Mouse (Mus musculus) MEL (cell line): ENCODE data around the gene Khdrbs1.

Experiments used
- CHD1 ChIP-seq: IDR thresholded peaks from 2 replicates; pipeline ENCODE4 v1.6.1; 2012; ENCODE audit warnings: low read depth, mild to moderate bottlenecking, inconsistent platforms, low read length, improper control_type of control experiment
- CTCF ChIP-seq, 3 experiments: IDR thresholded peaks in 2 of 3; conservative IDR thresholded peaks in 1 of 3; 2 replicates each; pipeline ENCODE4 v1.5.1; 2011 to 2012; ENCODE audit warnings: low read length in 3 of 3, low read depth in 2 of 3, mild to moderate bottlenecking in 2 of 3, improper control_type of control experiment in 1 of 3, inconsistent platforms in 1 of 3, mixed read lengths in 1 of 3, moderate library complexity in 1 of 3; ENCODE audit not compliant: control insufficient read depth in 1 of 3, insufficient read depth in 1 of 3, poor library complexity in 1 of 3, severe bottlenecking in 1 of 3
- E2F4 ChIP-seq: IDR thresholded peaks from 2 replicates; pipeline ENCODE4 v1.6.1; 2011; ENCODE audit warnings: low read depth, low read length, improper control_type of control experiment, borderline replicate concordance
- EP300 ChIP-seq, 2 experiments: IDR thresholded peaks; 2 replicates each; pipeline ENCODE4 v1.6.1; 2011; ENCODE audit warnings: improper control_type of control experiment in 2 of 2, low read length in 2 of 2, low read depth in 1 of 2, mild to moderate bottlenecking in 1 of 2
- HCFC1 ChIP-seq: IDR thresholded peaks from 2 replicates; pipeline ENCODE4 v1.6.1; 2012; ENCODE audit warnings: low read depth, mild to moderate bottlenecking, inconsistent platforms, low read length, improper control_type of control experiment, moderate library complexity
- JUND ChIP-seq: IDR thresholded peaks from 2 replicates; pipeline ENCODE4 v1.6.1; 2011; ENCODE audit warnings: low read depth, mild to moderate bottlenecking, improper control_type of control experiment, low read length
- MAZ ChIP-seq: IDR thresholded peaks from 2 replicates; pipeline ENCODE4 v1.6.1; 2012; ENCODE audit warnings: low read depth, mild to moderate bottlenecking, inconsistent platforms, low read length, improper control_type of control experiment
- MXI1 ChIP-seq: IDR thresholded peaks from 2 replicates; pipeline ENCODE4 v1.6.1; 2011; ENCODE audit warnings: mild to moderate bottlenecking, low read depth, low read length, improper control_type of control experiment
- POLR2A ChIP-seq, 2 experiments: IDR thresholded peaks; 2 replicates each; pipeline ENCODE4 v1.6.1; 2011 to 2012; ENCODE audit warnings: low read length in 2 of 2, mild to moderate bottlenecking in 2 of 2, control low read depth in 1 of 2, improper control_type of control experiment in 1 of 2, low read depth in 1 of 2, moderate library complexity in 1 of 2; ENCODE audit not compliant: control insufficient read depth in 1 of 2, insufficient read depth in 1 of 2, poor library complexity in 1 of 2
- POLR2AphosphoS5 ChIP-seq: IDR thresholded peaks from 2 replicates; pipeline ENCODE4 v1.6.1; 2012; ENCODE audit warnings: low read depth, borderline replicate concordance, mild to moderate bottlenecking, inconsistent platforms, low read length, moderate library complexity, mixed read lengths
- SIN3A ChIP-seq: IDR thresholded peaks from 2 replicates; pipeline ENCODE4 v1.6.1; 2012; ENCODE audit warnings: low read length, improper control_type of control experiment, inconsistent platforms
- ZMIZ1 ChIP-seq: IDR thresholded peaks from 2 replicates; pipeline ENCODE4 v1.6.1; 2012; ENCODE audit warnings: low read depth, mild to moderate bottlenecking, inconsistent platforms, low read length, improper control_type of control experiment, moderate library complexity
- ZNF384 ChIP-seq: IDR thresholded peaks from 2 replicates; pipeline ENCODE4 v1.6.1; 2012; ENCODE audit warnings: low read depth, mild to moderate bottlenecking, inconsistent platforms, low read length, improper control_type of control experiment

GRCm38 (mm10) chr4:129782857-129783331 lies 40.8 kb upstream of the Khdrbs1 start:
- no peak for TF ChIP-seq SIN3A
- TF ChIP-seq MAZ, result no peak
- TF ChIP-seq CHD1, result no peak
- TF ChIP-seq POLR2A (IDR thresholded peaks at IDR 0.05; ENCODE audit: control insufficient read depth in 1 of 2, insufficient read depth in 1 of 2, low read depth in 1 of 2, low read length in 2 of 2, poor library complexity in 1 of 2), result no peak
- TF ChIP-seq CTCF (IDR thresholded peaks at IDR 0.05 in 2 of 3, conservative IDR thresholded peaks at IDR 0.05 in 1 of 3; ENCODE audit: control insufficient read depth in 1 of 3, insufficient read depth in 1 of 3, low read depth in 2 of 3, low read length in 3 of 3, poor library complexity in 1 of 3, severe bottlenecking in 1 of 3), result no peak
- no peak for TF ChIP-seq POLR2AphosphoS5
- TF ChIP-seq E2F4, result no peak
- TF ChIP-seq EP300 (IDR thresholded peaks at IDR 0.05; ENCODE audit: low read depth in 1 of 2, low read length in 2 of 2), result no peak
- TF ChIP-seq JUND, result no peak
- TF ChIP-seq HCFC1, result no peak
- no peak for TF ChIP-seq ZNF384
- TF ChIP-seq ZMIZ1, result no peak
- TF ChIP-seq MXI1, result no peak
